Mouse (Mus musculus): ENCODE data around the gene Olfr1491.

- TF ChIP-seq CTCF (IDR thresholded peaks at IDR 0.05; ENCODE audit: extremely low read depth, insufficient read length, insufficient replicate concordance, low read depth, low read length) (no peak), POLR2A (IDR thresholded peaks at IDR 0.05; ENCODE audit: low read depth, low read length) (no peak)
Measured at GRCm38 (mm10) chr19:13739428-13739827, 42.4 kb downstream of the Olfr1491 start, which contains the start of gene Olfr1494.
